Mouse (Mus musculus) stomach, postnatal 0 days (tissue): ENCODE results near the gene Npr3.

ENCODE experiments used
- CTCF ChIP-seq: IDR thresholded peaks from 2 replicates; pipeline ENCODE4 v1.5.1; 2016; ENCODE audit warnings: antibody characterized with exemption, low read depth, mild to moderate bottlenecking, moderate library complexity
- EP300 ChIP-seq: optimal IDR thresholded peaks from 2 replicates; pipeline ENCODE3; 2016; ENCODE audit warnings: antibody characterized with exemption

GRCm38 (mm10) chr15:11949490-11949889 is 42.4 kb upstream of the Npr3 start:
- TF ChIP-seq CTCF (no peak), EP300 (no peak)
